Mouse (Mus musculus) erythroblast, adult 5-6 weeks (primary cell): ENCODE data around the gene H2-Ob. TPM values are rescaled to one million over a fixed set of nuclear protein-coding genes. Genes with fewer than 3 reads are reported as not detected.

Source experiments
- ATAC-seq: replicated peaks from 2 replicates; pipeline ENCODE4 v1.8.0; 2016; ENCODE audit warnings: moderate number of reproducible peaks, mild to moderate bottlenecking, moderate TSS enrichment, inconsistent platforms; ENCODE audit not compliant: poor library complexity, low FRiP score, severe bottlenecking
- total RNA-seq, 2 experiments: library from RNA; stranded (forward) in 1 of 2; stranded (reverse) in 1 of 2; fragments of 150-400 nt in 1 of 2; fragments of 200-764, 138-1000 nt in 1 of 2; gene quantifications; 2 replicates each; pipeline versions ENCODE4 v1.2.3 to v1.2.4; 2015 to 2017; ENCODE audit warnings: low replicate concordance in 2 of 2

Gene H2-Ob
- total RNA-seq, 2 experiments from 2014 or later, result 1.4 to 8.1 TPM

DNA sequence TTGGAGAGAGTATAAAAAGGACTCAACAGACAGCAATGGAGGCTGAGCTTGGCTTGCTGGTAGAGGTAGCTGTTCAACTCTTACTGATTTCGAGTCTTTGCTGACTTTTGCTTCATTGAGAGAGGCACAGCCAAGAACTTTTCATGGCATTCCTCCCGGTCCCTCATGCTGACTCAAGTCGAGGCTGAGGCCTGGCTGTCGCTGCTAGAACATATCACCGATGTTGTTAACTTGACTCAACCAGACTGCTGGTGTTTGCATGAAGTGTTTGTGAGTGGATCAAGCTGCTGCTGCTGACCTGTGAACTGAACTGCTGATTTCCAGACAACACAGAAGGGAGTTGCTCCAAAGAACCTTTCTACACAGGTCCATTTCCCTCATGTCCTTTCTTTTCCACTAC lies 2.0 kb upstream of the H2-Ob start:
- no peak for ATAC-seq

DNA sequence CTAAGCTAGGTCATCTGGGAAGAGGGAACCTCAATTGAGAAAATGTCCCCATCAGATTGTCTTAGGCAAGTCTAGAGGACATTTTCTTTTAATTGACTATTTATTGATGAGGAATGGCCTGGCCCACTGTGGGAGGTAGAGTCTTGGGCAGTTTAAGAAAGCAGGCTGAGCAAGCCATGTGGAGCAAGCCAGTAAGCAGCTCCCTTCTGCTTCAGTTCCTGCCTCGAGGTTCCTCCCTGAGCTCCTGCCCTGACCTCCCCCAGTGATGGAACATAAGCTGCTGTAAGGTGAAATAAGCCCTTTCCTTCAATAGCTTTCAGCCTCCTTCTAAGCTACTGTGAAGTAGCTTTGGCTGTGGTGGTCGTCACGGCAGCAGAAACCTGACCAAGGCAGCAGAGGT lies 962 bp upstream of the H2-Ob start:
- ATAC-seq, result no peak

DNA sequence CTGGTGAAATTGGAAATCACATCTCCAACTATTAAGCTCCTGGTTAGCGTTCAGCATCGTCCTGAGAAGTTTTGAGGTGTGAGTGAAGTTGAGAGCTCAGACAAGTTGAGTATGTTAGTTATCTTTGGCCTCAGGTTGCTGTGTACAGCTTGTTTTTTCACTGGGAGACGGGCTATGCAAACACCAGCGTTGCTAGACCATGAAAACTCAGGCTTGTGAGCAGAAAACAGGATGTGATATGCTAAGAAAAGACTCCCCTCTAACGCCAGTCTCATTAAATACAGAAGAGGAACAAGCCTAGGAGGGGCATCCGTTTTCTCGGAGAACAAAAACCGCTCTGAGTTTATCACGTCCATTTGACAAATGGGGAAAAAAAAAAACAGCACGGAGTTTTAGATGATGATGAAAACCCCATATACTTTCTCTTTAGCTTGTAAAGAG lies 918 bp downstream of the H2-Ob start:
- ATAC-seq, result no peak

DNA sequence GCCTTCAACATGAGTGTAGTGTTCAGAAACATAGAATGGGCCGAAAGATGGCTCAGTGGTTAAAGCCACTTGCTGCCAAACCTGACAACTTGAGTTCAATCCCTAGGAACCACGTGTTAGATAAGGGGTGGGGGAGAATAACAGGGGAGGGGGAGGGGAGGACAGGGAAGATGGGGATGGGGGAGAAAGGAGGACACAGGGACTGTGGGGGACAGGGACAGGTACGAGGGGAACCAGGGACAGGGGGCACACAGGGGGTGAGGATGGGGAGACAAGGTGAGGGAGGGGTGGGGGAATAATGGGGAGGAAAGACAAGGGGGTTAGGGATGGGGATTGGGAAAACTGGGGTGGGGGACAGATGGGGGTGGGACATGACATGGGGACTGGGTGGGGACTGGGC lies 1.7 kb downstream of the H2-Ob start:
- no peak for ATAC-seq

DNA sequence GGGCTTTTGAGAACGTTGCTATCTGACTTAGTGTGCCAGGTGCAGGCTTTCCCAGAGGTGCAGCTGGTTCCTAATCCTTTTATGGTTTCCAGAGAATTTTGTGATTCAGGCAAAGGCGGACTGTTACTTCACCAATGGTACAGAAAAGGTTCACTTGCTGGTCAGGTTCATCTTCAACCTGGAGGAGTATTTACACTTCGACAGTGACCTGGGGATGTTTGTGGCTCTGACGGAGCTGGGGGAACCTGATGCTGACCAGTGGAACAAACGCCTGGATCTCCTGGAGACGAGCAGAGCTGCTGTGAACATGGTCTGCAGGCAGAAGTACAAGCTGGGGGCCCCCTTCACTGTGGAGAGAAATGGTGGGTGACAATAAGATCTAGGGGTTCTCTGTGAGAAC lies 2.2 kb downstream of the H2-Ob start:
- ATAC-seq, result no peak

DNA sequence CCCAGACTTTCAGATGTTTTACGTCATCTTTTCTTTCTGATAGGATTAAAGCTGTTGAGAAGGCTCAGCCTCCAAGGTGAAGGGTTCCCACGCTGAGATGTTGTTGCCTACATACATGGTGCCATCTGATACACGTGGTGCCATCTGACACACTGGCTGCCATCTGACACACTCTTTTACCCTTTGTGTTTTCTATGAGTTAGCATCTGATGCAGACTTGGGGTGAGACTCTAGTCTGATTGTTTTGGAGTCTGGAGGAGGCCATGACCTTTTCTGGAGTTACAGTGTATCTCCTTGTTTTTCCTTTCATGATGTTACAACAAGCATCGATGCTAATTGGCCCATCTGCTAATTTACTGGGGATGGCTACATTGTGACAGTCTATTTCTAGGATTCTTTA lies 6.0 kb downstream of the H2-Ob start:
- ATAC-seq, result no peak

DNA sequence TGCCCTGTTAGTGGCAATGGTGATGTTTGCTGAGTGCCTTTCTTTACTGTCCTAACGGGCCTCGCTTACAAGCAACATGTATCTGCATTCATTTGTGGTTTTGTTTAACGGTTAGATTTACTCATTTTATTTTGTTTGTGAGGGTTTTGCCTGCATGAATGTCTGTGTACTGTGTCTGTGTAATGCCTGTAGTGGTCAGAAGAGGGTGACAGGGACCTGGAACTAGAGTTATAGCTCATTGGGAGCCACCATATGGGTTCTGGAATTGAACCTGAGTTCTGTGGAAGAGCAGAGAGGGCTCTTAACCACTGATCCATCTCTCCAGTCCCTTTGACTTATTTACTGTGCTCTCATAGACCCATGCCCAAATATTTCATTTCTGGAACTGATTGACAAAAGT lies 8.3 kb downstream of the H2-Ob start:
- no peak for ATAC-seq

DNA sequence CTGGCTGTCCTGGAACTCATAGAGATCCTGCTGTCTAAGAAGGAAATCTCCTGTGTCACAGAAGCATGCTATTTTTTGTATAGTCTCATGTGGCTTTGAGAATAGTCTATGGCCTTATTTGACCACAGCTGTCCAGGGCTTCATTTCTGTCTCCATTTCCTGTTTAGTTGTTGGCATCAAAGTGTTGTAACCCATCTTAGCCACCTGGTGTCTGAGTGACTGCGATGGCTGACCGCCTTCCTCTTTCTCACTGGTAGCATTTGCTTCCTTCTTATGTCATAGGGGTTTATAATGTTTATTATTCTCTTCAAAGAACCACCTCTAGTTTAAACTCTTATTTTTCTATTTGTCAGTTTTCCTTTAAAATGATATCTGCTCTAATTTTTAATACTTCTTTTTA lies 10.1 kb downstream of the H2-Ob start:
- ATAC-seq, result no peak

DNA sequence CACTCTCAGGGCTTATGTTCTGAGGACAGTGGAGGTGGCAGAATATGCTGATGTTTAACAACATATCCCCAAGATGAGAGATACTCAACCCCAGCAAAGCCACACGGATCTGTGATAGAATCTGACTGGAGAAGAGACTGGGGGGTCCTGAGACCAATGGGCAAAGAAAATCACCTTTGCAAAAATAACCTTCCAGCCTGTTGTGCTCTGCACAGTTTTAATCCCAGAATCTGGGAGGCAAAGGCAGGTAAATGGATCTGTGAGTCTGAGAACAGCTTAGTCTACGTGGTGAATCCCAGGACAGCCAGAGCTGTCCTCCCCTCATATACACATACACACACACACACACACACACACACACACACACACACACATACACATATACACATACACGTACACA lies 10.7 kb downstream of the H2-Ob start:
- ATAC-seq, result no peak

DNA sequence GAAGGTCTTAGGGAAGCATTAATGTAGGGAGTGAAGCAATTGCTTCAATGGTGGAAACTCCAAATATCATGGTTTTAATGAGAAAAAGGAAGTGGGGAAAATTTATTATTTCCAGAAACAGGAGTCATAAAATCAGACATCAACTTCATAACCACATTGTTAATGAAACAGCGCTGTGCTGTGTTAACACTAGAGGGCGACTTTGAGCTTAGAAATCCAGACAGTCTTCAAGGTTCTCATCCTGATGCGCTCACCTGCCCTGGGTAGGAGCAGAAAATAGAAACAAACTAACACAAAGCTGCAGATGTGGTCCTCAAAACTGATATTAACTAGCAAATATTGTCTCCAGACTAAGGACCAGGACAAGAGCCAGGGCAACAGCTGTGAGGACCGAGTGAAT lies 11.2 kb downstream of the H2-Ob start:
- ATAC-seq, result no peak

DNA sequence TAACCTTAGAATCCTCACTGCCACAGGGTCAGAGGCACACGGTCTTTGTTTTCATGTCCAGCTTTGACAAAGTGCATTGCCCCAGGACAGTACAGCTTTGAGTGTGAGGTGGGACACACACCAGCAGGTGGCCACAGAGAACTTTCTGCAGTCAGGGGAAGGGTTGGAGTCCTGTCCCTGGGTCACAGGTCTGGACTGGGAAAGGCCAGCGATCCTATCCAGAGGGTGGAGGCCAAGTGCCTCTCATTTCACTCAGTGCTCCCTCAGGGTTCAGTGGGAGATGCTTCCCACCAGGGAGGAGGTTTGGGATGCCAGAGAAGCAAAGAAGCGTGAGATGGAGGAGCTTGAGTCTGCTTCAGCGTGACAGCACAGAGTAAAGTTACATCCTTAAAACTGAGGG lies 13.0 kb downstream of the H2-Ob start:
- ATAC-seq, result no peak

DNA sequence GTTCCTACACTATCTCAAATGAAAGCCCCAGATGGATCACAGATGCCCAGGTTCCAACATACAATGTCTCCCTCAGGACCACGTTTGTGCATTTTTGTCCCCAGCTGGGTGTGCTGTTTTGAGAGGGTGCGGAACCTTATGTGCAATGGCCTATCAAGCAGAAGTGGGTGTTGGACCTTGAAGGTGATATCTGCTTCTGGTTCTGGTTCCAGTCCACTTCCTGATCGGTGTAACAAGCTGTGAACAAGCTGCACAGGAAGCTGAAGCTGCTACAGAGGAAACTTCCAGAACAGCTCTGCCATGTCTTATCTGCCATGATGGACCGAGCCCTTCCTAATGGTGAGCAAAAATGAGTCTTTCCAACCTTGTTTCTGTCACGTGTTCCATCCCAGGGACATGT lies 17.8 kb downstream of the H2-Ob start:
- no peak for ATAC-seq

DNA sequence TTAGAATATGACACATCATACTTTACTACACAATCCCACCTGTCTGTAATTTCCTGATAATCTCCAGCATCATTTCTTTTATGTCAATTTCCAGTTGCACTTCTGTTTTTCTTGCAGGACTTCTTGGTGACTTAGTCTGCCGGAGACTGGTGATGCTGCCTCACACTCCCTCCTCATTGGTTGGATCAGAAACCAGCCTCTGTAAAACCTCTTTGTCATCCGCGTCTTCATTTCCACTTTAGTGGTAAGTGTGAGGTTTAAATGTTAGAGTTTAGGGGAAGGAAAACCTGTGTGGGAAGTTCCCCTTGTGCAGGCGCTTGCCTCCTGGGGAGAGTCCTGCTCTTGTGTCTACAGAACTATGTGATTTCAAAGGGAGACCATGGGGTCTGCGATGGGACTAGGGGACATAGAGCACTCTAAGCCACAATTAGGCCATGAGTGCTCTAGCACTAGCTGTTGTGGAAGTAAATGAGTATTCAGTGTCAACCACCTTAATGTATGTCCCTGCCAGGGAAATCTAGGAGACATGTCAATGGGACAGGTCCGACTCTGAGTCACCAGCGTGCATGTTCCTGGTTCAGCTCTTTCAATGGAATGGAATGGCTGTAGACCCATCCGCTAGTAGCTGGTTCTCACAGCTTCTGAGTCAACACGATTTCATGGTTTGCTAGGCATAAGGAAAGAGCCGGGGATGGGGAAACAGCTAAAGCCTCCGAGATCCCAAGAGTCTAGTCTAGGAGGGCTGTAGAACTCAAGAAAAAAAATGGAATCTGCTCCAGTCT lies 19.1 kb downstream of the H2-Ob start, which contains the start of gene H2-Ab1:
Gene H2-Ab1 (plus strand): TSS at position 96 of the 782 bp plus-strand sequence.
- ATAC-seq, result no peak

DNA sequence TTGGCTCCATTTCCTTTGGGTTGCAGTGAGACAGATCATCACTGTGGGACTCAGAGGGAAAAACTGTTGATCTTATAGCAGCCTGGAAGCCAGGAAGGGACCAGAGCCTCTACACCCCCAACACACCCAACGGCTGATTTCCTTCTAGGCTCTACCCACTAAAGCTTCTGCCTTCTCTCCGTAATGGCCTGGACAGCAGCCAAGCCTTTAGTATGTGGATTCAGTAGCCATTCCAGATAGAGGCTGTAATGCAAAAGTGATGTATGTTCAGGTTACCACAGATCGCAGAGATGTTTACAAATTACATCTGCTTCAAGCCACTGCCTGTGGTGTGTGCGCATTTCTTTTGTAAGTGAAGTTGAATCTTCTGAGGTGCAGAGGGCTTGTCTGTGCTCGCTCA lies 21.8 kb downstream of the H2-Ob start:
- ATAC-seq, result no peak

DNA sequence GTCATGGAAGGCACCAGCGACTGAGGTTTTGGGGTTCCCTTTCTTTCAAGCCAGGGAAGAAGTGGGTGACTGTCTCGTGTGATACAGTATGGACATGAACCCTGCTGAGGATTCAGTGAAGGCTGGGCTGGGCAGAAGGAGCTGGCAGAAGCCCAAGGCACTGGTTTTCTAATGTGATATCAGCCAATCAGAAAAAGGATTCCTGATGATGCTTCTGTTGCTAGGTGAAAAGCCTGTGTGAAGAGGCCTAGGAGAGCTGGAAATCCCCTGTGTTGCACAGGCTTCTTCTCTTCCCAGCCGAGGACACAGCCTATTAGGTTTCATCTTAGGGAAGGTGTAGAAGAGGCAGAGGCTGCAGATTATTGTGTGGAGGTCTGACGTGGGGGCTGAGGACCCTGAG lies 22.8 kb downstream of the H2-Ob start:
- no peak for ATAC-seq

DNA sequence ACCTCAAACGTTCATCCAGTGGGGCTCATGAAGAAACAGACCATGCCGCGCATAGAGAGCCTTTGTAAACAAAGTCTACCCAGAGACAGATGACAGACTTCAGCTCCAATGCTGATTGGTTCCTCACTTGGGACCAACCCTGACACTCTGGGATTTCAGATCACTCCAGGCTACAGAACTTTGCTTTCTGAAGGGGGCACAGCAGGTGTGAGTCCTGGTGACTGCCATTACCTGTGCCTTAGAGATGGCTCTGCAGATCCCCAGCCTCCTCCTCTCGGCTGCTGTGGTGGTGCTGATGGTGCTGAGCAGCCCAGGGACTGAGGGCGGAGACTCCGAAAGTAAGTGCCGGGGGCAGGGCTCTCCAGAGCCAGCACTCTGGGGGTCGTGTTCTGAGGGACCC lies 24.4 kb downstream of the H2-Ob start:
- peak; percentile 68 for ATAC-seq

DNA sequence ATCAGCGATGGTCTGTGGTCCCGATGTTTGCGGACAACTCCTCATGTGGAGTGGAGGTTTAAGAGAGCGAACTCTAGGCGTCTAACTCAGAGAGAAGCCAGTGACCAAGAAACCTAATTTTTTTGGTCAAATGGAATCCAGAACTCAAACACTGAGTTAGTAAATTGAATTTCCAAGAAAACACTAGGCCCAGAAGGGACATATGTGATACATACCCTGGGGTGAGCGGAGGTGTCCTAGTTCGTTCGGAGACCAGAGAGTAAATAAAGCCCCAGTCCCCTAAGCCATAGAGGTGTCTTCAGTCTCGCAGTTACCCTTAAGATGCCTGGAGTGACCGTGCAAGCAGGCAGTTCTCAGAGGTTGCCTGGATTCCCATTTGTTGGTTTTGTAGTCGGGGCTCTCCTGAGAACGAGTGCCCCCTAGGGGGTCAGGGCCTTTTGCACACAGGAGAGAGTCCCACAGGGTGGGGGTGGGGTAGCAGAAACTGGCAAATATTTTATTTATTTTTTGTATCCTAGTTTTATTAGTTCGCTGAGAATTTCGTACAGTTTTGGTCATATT lies 25.2 kb downstream of the H2-Ob start:
- no peak for ATAC-seq

DNA sequence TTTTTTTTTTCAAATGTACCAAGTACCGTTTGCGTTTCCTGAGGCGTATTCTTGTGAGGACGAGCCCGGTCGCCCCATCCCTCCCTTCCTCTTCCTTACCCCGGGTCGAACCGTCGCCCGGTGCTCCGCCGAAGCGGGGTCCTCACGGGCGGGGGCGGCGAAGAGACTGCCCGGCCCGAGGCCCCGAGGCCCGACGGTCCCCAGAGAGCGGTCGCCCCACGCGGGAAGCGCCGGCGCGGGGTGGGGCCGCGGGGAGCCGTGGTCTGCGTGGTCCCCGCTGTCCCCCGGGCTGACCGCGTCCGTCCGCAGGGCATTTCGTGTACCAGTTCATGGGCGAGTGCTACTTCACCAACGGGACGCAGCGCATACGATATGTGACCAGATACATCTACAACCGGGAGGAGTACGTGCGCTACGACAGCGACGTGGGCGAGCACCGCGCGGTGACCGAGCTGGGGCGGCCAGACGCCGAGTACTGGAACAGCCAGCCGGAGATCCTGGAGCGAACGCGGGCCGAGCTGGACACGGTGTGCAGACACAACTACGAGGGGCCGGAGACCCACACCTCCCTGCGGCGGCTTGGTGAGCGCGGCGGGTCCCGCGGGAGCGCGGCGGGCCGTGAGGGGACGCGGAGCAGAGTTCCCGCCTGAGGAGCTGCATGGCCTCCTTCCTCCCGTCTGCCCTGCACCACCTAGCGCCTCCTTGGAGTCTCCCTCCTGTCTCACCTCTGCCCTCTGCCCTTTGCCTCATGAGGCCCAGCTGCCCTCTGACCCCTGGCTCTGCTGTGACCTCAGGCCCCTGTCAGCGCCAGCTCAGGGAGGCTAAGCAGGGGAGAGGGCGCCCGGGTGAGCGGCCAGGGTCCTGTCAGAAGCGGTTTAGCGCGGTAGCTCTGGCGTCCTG lies 26.0 kb downstream of the H2-Ob start:
- ATAC-seq, result no peak

DNA sequence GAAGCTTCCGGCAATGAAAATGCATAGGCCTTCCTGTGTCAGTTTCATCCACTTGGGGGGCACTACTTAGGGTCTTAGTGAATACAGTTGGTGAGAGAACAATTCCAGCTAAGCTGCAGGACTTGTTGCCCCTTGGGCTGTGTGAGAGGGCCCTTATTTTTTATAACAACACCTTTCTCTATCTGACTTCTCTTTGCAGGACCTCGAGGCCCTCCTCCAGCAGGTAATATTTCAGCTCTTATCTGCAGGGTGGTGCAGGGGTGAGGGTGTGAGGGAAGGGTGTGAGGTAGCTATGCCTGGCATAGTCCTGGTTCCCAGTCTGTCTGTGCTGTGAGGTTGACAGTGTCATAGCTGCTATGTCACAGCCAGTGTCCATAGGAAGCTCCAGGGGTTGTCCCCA lies 29.6 kb downstream of the H2-Ob start:
- no peak for ATAC-seq

DNA sequence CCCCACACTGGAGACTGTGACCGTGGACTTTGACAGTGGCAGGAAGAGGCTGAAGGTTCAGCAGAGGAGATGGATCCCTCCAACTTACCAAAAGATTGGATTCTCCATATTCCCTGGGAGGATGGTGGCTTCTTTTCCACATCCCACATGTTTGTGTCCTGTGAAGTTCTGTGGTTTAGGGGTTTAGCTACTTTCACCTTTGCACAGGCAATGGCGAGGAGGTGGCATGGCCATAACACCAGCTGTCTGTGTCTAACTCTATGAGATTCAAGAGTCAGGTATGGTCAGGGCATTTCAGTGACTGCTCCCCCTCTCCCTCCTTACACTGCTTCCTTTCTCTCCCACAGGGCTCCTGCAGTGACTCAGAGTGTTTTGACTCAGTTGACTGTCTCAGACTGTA lies 30.0 kb downstream of the H2-Ob start:
- no peak for ATAC-seq

DNA sequence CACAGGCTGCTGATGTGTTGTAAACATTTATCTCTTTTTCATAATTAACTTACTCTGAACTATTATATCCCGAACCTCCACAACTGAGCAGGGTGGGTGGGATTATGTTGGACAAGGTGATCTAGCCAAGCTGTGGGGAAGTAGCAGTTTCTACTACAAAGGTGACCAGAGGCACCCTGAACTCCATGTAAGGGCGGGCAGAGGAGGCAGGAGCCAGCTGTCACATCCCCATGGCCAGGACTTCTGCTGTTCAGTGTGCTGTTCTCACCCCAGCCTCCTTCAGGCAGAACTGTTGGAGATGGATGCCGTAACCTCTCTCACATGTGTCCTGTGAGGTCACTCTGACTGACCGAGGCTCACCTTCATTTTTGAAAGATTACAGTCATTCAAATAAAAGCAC lies 31.1 kb downstream of the H2-Ob start:
- ATAC-seq, result no peak
